Mouse (Mus musculus) embryonic facial prominence, embryonic 14.5 days (tissue): ENCODE data around the gene Scrt2. TPM values are rescaled to one million over a fixed set of nuclear protein-coding genes. Genes with fewer than 3 reads are reported as not detected.
"Not testable (repeated sequence)": the region's sequence is repeated elsewhere in the genome, so short reads cannot be mapped to it uniquely, and the experiment has no call there.

ENCODE experiments used
- ATAC-seq: fragments of 200-750 bp; cut with Nextera tagmentation; 2 replicates; pipeline ENCODE4 v1.8.0; 2017; ENCODE audit warnings: low read depth, moderate number of reproducible peaks, moderate TSS enrichment
- DNase-seq: peaks from one replicate; pipeline ENCODE4 v3.0.0-alpha.2; 2015; ENCODE audit warnings: low spot score
- H3K27ac ChIP-seq: fragments of 300-500 bp; sonication (generic); replicated peaks from 2 replicates; pipeline ENCODE4 v1.5.1; 2014; ENCODE audit warnings: low read depth, mild to moderate bottlenecking, low read length, moderate library complexity
- H3K27me3 ChIP-seq: fragments of 300-500 bp; sonication (generic); replicated peaks from 2 replicates; pipeline ENCODE4 v1.6.1; 2014; ENCODE audit warnings: low read length; ENCODE audit not compliant: control insufficient read depth, insufficient read depth
- H3K36me3 ChIP-seq: fragments of 300-500 bp; sonication (generic); 2 replicates; pipeline ENCODE4 v1.6.1; 2014; ENCODE audit warnings: low read length, mixed read lengths; ENCODE audit not compliant: control insufficient read depth, insufficient read depth
- H3K4me1 ChIP-seq: fragments of 300-500 bp; sonication (generic); 2 replicates; pipeline ENCODE4 v1.6.1; 2014; ENCODE audit warnings: antibody characterized with exemption, low read length; ENCODE audit not compliant: control insufficient read depth, insufficient read depth
- H3K4me2 ChIP-seq: fragments of 300-500 bp; sonication (generic); 2 replicates; pipeline ENCODE4 v1.6.1; 2014; ENCODE audit warnings: low read depth, mild to moderate bottlenecking, low read length, moderate library complexity, mixed read lengths
- H3K4me3 ChIP-seq: fragments of 300-500 bp; sonication (generic); 2 replicates; pipeline ENCODE4 v1.5.1; 2014; ENCODE audit warnings: low read depth, mild to moderate bottlenecking, low read length
- H3K9ac ChIP-seq: fragments of 300-500 bp; sonication (generic); 2 replicates; pipeline ENCODE4 v1.6.1; 2014; ENCODE audit warnings: low read depth, mild to moderate bottlenecking, low read length, moderate library complexity, mixed read lengths
- H3K9me3 ChIP-seq: fragments of 300-500 bp; sonication (generic); 2 replicates; pipeline ENCODE4 v1.6.1; 2016; ENCODE audit warnings: low read length; ENCODE audit not compliant: control insufficient read depth
- WGBS: fragments of 180-500 bp; shearing (Covaris S2); extraction: QIAGEN DNeasy Blood & Tissue Kit; methylation state at CpG from one replicate; pipeline ENCODE4 v1.1.7; 2014; 5-methylcytosine and 5-hydroxymethylcytosine counted together
- polyA plus RNA-seq: library from polyadenylated mRNA; unstranded; fragments of >200 nt; fragmentation: Nextera tagmentation; extraction: Ambion mirVana; gene quantifications from 2 replicates; pipeline ENCODE4 v1.2.1, GENCODE M21; 2014

The Scrt2 gene
- polyA plus RNA-seq, 1 experiment from 2014 or later: 0.29 TPM

DNA sequence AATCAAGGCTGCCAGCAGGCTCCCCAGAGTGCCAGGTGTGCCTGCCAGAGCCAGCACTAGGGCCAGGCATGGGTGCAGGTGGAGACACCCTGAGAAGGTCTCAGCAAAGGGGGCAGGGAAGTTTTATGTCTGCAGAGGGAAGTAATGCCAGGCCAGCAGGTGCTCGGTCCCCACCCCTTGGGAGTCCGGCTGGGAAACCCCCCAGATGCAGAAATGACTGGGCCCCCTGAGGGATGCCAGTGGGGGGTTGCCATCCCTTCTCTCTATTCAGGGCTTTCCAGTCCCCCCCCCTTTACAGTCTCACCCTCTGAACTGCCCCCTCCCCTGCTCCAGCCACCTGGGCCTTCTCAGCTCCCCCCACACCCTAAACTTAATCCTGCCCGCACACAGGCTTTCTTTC is 29.3 kb upstream of the Scrt2 start:
- no peaks in the 10 kb centered on the region for H3K9me3 ChIP-seq
- WGBS: 75% methylated on average over 3 of the region's 3 CpGs
- peaks cover 9% of the 10 kb centered on the region; the same call in 1 of the 2 replicates for H3K4me1 ChIP-seq
- DNase-seq: no peak
- H3K27ac ChIP-seq: no peak overlapping the region
- no peak overlapping the region for H3K9ac ChIP-seq
- no peak for ATAC-seq
- H3K4me2 ChIP-seq: no peak overlapping the region
- peaks cover 49% of the 10 kb centered on the region for H3K27me3 ChIP-seq
- no peaks in the 10 kb centered on the region for H3K36me3 ChIP-seq
- no peak overlapping the region for H3K4me3 ChIP-seq

- Histone ChIP-seq H3K36me3 (no peaks in the 10 kb centered on the region), H3K27me3 (peaks cover 18% of the 10 kb centered on the region), H3K27ac (no peak overlapping the region), H3K4me3 (no peak overlapping the region), H3K4me2 (no peak overlapping the region), H3K9me3 (no peaks in the 10 kb centered on the region), H3K9ac (no peak overlapping the region), H3K4me1 (no peaks in the 10 kb centered on the region)
- WGBS: 29% methylated on average over 1 of the region's 1 CpGs
- no peak for DNase-seq
- no peak for ATAC-seq
Measured at GRCm38 (mm10) chr2:152055406-152055805, 25.9 kb upstream of the Scrt2 start.

GRCm38 (mm10) chr2:152056368-152057251 is 24.7 kb upstream of the Scrt2 start:
- peaks cover 10% of the 10 kb centered on the region for H3K27me3 ChIP-seq
- H3K4me2 ChIP-seq: no peak overlapping the region
- DNase-seq: no peak
- no peaks in the 10 kb centered on the region for H3K36me3 ChIP-seq
- no peak overlapping the region for H3K9ac ChIP-seq
- ATAC-seq: no peak
- no peak overlapping the region for H3K27ac ChIP-seq
- no peaks in the 10 kb centered on the region for H3K9me3 ChIP-seq
- no peak overlapping the region for H3K4me3 ChIP-seq
- no peaks in the 10 kb centered on the region for H3K4me1 ChIP-seq
- 56% methylated on average over 20 of the region's 22 CpGs for WGBS

GRCm38 (mm10) chr2:152057252-152057563 is 24.1 kb upstream of the Scrt2 start:
- DNase-seq (no peak), ATAC-seq (no peak)
- peaks cover 6% of the 10 kb centered on the region for H3K27me3 ChIP-seq
- H3K36me3 ChIP-seq: no peaks in the 10 kb centered on the region
- WGBS: 65% methylated on average over 9 of the region's 9 CpGs
- H3K4me1 ChIP-seq: no peaks in the 10 kb centered on the region
- H3K27ac ChIP-seq: no peak overlapping the region
- no peaks in the 10 kb centered on the region for H3K9me3 ChIP-seq
- H3K4me3 ChIP-seq: no peak overlapping the region
- H3K9ac ChIP-seq: no peak overlapping the region
- no peak overlapping the region for H3K4me2 ChIP-seq

DNA sequence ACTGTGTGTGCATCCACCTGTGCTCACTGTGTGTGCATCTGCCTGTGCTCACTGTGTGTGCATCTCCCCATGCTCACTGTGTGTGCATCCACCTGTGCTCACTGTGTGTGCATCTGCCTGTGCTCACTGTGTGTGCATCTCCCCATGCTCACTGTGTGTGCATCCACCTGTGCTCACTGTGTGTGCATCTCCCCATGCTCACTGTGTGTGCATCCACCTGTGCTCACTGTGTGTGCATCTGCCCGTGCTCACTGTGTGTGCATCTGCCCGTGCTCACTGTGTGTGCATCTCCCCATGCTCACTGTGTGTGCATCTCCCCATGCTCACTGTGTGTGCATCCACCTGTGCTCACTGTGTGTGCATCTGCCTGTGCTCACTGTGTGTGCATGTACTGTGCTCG is 18.5 kb upstream of the Scrt2 start:
- ATAC-seq, H3K4me1 ChIP-seq, H3K27me3 ChIP-seq, H3K9ac ChIP-seq, H3K27ac ChIP-seq, DNase-seq, H3K9me3 ChIP-seq, H3K4me3 ChIP-seq, H3K36me3 ChIP-seq, H3K4me2 ChIP-seq: not testable (repeated sequence)
- WGBS: 83% methylated on average over 3 of the region's 3 CpGs

DNA sequence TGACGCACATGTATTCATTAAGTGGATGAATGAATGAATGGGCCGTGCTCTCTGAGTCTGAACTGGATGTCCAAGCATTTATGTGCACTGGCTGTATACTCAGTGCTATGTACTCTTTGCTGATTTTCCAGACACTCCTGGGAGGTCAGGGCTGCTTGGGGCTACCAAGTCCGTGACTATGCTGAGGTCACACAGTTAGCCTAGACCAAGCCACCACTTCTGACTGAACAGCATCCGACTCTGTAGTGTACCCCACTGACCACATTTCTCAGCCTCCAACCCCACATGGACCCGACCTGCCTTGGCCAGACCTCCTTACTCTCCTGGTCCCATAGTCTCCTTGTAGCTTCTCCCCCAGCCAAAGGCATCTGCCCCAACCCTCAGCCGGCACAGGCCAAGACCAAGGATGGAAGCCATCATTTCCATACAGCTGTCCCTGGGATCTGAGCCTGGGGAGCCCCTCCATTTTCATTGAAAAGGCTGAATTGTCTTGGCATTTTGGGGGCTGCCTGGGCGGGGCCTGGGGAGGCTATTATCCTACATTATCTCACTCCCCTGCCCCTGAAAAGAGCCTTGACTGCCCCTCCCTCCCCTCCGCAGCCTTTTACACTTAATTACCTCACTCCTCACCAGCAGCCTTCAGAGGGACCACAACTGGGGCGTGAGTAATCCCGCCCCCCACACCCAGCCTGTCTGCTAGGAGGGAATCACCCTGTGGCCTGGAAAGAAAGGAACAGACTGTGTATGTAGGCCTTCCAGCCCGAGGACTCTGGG is 12.5 kb upstream of the Scrt2 start:
- peak; percentile 59 for DNase-seq
- 46% methylated on average over 11 of the region's 11 CpGs for WGBS
- H3K27me3 ChIP-seq: 0 out of 2 replicates have a peak, but pooled peaks cover 4% of the 10 kb centered on the region

GRCm38 (mm10) chr2:152069434-152069786 is 11.9 kb upstream of the Scrt2 start:
- no peak overlapping the region for H3K4me3 ChIP-seq
- H3K9me3 ChIP-seq: no peaks in the 10 kb centered on the region
- H3K4me2 ChIP-seq: no peak overlapping the region
- H3K9ac ChIP-seq: no peak overlapping the region
- no peaks in the 10 kb centered on the region for H3K4me1 ChIP-seq
- 40% methylated on average over 4 of the region's 9 CpGs for WGBS
- DNase-seq: no peak
- no peaks in the 10 kb centered on the region for H3K36me3 ChIP-seq
- no peak overlapping the region for H3K27ac ChIP-seq
- no peak for ATAC-seq
- 0 out of 2 replicates have a peak, but pooled peaks cover 4% of the 10 kb centered on the region for H3K27me3 ChIP-seq

More for the DNA sequence above, 12.5 kb upstream of the Scrt2 start:
- Histone ChIP-seq H3K9me3 (no peaks in the 10 kb centered on the region), H3K4me1 (no peaks in the 10 kb centered on the region), H3K9ac (no peak overlapping the region), H3K27ac (no peak overlapping the region), H3K4me3 (no peak overlapping the region), H3K36me3 (no peaks in the 10 kb centered on the region), H3K4me2 (no peak overlapping the region)
- ATAC-seq: peak; percentile 93; the same call in 1 of the 2 replicates

DNA sequence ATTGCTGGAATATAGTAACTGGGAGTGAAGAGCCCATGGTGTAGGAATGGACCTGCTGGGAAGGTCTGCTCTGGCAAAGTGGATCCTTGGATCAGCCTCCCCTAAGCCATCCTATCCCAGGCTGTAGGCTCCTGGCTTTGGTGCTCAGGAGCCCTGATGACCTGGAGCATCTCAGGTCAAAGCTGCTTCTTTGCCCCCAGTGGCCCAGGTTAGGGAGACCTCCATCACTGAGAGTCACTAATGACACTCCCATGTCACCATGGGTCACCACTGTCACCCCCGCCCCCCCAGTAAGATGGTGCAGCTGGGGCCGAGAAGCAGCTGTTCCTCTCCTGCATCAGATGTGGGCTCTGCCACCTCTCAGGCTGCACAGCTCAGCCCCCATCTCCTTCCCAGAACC is 11.4 kb upstream of the Scrt2 start:
- Histone ChIP-seq H3K27me3 (0 out of 2 replicates have a peak, but pooled peaks cover 4% of the 10 kb centered on the region), H3K36me3 (no peaks in the 10 kb centered on the region), H3K4me3 (no peak overlapping the region), H3K9ac (no peak overlapping the region), H3K4me1 (no peaks in the 10 kb centered on the region), H3K4me2 (no peak overlapping the region), H3K9me3 (no peaks in the 10 kb centered on the region), H3K27ac (no peak overlapping the region)
- WGBS: 56% methylated on average over 2 of the region's 2 CpGs
- no peak for DNase-seq
- no peak for ATAC-seq
